Mouse (Mus musculus) embryo, embryonic 9.5 days (tissue): ENCODE results near the gene Olfr114.

Experiments used
- DNase-seq: peaks from one replicate; pipeline ENCODE4 v3.0.0-alpha.2; 2017; ENCODE audit errors: extremely low spot score

Gene Olfr114

DNA sequence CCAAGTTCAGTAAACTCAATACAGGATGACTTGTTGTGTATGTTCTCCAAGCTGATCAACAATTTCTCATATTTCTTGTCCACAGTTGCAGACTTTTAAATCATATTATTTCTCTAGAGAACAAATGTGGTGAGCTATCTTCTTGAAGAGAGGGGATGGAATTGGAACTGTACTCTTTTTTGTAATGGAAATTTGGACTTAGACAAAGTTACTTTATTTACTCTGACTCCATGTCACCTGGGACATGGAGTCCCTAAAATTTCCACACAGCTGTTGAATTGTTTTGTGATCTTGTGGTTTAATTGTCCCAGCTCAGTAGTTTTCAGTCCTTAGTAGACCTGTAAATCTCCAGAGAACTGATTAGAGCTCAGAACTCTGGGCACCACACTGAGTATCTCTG lies at the start of gene Olfr114:
Gene Olfr114 (minus strand): TSS at position 101 of the 400 bp plus-strand sequence.
- DNase-seq: no peak

DNA sequence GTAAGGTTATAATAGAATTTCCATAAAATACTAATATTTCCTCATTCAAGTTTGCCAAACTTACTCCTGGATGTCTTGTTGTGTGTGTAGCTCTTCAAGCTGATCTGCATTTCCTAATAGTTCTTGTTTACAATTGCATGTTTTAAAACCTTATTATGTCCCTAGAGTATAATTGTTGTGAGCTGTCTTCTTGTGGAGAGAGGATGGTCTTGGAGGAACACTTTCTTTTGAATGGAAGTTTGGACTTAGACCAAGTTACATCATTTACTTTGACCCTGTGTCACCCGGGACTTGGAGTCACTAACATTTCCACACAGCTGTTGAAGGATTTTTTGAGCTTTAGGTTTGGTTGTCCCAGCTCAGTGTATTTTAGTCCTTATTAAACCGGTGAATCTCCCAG lies 34.5 kb upstream of the Olfr114 start, which contains the start of the genes Olfr115 and Olfr116:
Gene Olfr115 (minus strand): TSS at position 101 of the 400 bp plus-strand sequence.
Gene Olfr116 (minus strand): TSS at position 191 of the 400 bp plus-strand sequence.
- DNase-seq: no peak

DNA sequence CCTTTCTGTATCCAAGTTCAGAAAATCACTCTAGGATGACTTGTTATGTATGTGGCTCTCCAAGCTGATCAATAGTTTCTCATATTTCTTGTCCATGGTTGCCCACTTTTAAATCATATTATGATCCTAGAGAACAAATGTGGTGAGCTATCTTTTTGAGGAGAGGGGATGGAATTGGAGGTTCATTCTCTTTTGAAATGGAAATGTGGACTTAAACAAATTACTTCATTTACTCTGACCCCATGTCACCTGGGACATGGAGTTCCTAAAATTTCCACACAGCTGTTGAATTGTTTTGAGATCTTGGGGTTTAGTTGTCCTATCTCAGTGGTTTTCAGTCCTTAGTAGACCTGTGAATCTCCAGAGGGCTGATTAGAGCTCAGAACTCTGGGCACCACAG lies 15.0 kb downstream of the Olfr114 start, which contains the start of gene Olfr113:
Gene Olfr113 (minus strand): TSS at position 101 of the 400 bp plus-strand sequence.
- no peak for DNase-seq

DNA sequence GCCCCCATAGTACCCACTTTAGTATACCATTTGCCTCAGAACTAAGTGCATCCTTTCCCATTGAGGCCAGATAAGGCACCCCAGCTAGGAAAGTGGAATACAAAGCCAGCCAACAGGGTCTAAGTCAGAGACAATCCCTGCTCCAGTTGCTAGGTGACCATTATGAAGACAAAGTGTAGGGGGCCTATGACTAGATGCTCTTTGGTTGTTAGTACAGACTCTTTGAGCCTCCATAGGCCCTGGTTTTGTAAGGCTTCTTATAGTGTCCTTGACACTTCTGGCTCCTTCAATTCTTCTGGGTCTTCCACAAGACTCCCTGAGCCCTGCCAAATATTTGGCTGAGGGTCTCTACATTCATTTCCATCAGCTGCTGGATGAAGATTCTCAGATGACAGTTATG lies 23.2 kb downstream of the Olfr114 start, which contains the start of gene Olfr112:
Gene Olfr112 (minus strand): TSS at position 101 of the 400 bp plus-strand sequence.
- DNase-seq: no peak

DNA sequence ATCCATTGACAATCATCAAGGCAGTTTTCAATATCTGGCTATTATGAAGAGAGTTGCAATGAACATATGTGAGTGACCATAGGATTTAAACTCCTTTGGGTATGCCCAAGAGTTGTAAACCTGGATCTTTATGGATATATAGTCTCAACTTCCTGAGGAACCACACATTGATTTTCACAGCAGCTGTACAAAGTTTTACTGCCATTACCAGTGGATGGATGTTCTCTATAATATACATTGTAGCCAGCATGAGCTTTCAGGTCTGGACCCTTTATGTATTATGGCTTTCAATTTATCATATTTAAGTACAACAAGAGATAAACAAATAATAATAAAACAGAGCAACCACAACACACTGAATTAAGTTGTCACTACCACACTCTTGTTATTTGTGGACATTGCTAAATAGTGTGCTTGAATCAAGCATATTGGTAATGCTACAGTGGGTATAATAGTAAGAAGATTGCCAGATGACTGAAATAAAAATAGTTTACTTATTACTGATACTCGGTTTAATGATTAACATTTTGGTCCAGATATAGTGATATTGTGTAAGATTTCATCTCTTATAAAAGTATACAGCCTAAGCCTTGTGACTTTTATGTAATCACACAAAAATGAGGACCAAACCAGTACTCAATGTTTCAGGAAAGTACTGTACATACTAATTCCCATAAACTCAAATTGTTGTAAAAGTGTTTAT lies 33.5 kb downstream of the Olfr114 start:
- DNase-seq: no peak

DNA sequence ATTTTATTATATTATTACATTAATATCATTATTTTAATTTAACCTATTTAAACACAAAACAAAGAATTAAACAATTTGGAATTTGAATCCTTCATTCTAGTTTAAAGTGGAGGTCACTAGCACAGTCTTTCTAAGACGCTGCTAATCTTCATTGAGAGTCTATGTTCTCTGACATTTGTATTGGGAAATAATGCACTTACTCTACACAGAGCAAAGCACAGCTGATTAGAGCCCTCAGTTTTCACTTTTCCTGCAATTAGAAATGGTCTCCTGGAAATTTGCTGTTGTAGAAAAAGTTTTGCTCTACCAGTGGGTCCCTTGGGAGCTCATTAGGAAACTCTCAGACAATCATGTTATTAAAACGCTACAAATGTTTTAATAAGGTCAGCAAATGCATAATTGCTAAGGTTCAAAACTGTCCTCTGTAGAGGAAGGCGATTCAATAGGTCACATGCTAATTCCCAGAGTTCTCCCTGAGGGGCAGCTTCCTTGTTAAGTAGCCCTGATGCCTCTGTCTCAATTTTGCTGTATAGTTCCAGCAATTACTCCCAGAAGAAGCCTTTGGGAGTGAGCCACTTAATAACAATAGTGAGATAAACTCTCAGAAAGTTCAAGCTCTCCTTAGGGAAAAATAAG lies 48.6 kb downstream of the Olfr114 start:
- no peak for DNase-seq

DNA sequence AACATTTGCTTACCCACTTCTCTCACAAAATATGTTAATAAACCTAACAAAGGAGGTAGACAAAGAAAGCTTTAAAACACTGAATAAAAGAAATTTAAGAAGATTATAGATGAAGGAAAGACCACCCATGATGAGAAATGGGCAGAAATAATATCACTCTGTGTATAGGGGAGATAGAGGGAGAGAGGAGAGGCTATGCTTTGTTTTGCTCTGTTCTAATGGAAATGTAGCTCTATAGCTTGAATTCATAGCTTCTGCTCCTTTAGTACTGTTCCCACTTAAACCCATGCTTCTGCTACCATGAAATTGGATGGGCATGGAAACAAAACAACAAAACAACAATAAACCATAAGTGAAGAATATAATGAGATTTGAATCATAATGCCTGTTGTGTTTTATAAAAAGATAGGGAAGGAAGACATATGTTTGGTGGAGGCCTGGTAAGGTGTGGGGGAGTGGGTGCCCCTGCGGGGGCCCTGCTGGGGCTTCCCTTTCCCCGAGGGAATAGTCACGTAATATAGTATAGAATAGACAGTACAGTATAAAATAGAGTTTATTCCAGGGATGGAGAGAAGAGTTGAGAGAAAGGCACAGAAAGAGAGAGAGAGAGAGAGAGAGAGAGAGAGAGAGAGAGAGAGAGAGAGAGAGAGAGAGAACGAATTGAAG lies 51.0 kb downstream of the Olfr114 start:
- no peak for DNase-seq
